ENCODE assay signal across 9 mouse cellular contexts in the genomic region with DNA sequence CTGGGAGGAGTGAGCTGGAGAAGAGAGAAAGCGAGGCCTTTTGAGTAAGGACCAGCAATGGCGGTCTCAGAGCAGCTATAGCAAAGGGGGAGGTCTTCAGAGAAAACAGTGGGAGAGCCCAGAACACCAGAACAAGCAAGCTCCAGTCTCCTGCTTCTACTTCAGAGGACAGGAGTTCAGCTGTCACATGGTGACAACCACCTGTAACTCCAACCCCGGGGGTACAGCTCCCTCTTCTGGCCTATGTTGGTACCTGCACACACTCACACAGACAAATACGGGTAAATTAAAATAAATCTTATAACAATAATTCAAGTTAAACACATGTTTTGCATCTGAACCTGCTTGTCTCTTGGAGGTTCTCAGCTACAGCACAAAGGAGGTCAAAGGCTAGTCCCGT. TPM values are rescaled to one million over a fixed set of nuclear protein-coding genes. Genes with fewer than 3 reads are reported as not detected.
DNase-seq lines count a peak whose midpoint lies in the region; TF ChIP-seq lines count a peak whose summit lies in the region.
"Had no signal": no experiment of that assay in that cellular context is flagged by ENCODE, and none has a peak within 500 bp of the region (broad histone marks: within the 10 kb centered on the region; RNA-seq: fewer than 3 reads in every experiment).

No protein-coding gene starts in this region.

- H3K27ac ChIP-seq in embryonic facial prominence, embryonic 10.5 days (replicated peaks) = no peak overlapping the region
- H3K27ac ChIP-seq: stomach, embryonic 15.5 days had no signal

- no peaks in the 10 kb centered on the region for H3K36me3 ChIP-seq in embryonic facial prominence, embryonic 10.5 days (replicated peaks)
- H3K36me3 ChIP-seq in myocyte (ENCODE audit: control insufficient read depth, insufficient read depth) = no peaks in the 10 kb centered on the region
- H3K36me3 ChIP-seq: stomach, embryonic 15.5 days had no signal

- TF ChIP-seq POLR2A in myocyte (IDR thresholded peaks at IDR 0.05; ENCODE audit: insufficient read length, low read depth) = no peak

- H3K4me1 ChIP-seq in embryonic facial prominence, embryonic 10.5 days = no peaks in the 10 kb centered on the region
- H3K4me1 ChIP-seq: stomach, embryonic 15.5 days had no signal

- DNase-seq in cerebellum, adult 9-11 months = peak; percentile 9
- no peak for DNase-seq in cerebellum, adult 8-10 months
- peak; percentile 25 for DNase-seq in ovary, postnatal 36 days (ENCODE audit: low spot score)
- DNase-seq in ovary, postnatal 14 days (ENCODE audit: low spot score) = no peak
- DNase-seq in embryonic facial prominence, embryonic 10.5 days (ENCODE audit: low spot score) = peak; percentile 66
- DNase-seq in kidney, postnatal 14 days = peak; percentile 45
- DNase-seq in right cerebral cortex, adult 2 months (ENCODE audit: low spot score in 2 of 2) = no peak

- no peaks in the 10 kb centered on the region for H3K27me3 ChIP-seq in embryonic facial prominence, embryonic 10.5 days (replicated peaks; ENCODE audit: low read depth, poor library complexity, severe bottlenecking)
- no peaks in the 10 kb centered on the region for H3K27me3 ChIP-seq in myocyte (ENCODE audit: control insufficient read depth, insufficient read depth, insufficient read length)
- H3K27me3 ChIP-seq: stomach, embryonic 15.5 days had no signal

- no peaks in the 10 kb centered on the region for H3K79me2 ChIP-seq in myocyte (ENCODE audit: control insufficient read depth, insufficient read depth)

- no peaks in the 10 kb centered on the region for H3K9me3 ChIP-seq in embryonic facial prominence, embryonic 10.5 days
- H3K9me3 ChIP-seq: stomach, embryonic 15.5 days had no signal

- H3K4me3 ChIP-seq in embryonic facial prominence, embryonic 10.5 days = no peak overlapping the region
- no peak overlapping the region for H3K4me3 ChIP-seq in myocyte
- H3K4me3 ChIP-seq: stomach, embryonic 15.5 days had no signal

- H3ac ChIP-seq in myocyte (ENCODE audit: control insufficient read depth, insufficient read length) = no peak overlapping the region

- no peak overlapping the region for H3K4me2 ChIP-seq in myocyte (ENCODE audit: low read depth)
- H3K4me2 ChIP-seq: stomach, embryonic 15.5 days had no signal

- whole genome bisulfite sequencing in embryonic facial prominence, embryonic 10.5 days = 21% methylated on average over 5 of the region's 5 CpGs

TF ChIP-seq in myocyte, 11 proteins besides CTCF, POLR2A, EP300 and RAD21:
- TF ChIP-seq MAX (IDR thresholded peaks at IDR 0.05; ENCODE audit: low read depth) (no peak), TCF3 (IDR thresholded peaks at IDR 0.05; ENCODE audit: insufficient read length, low read depth) (no peak), MYOD1 (IDR thresholded peaks at IDR 0.05; ENCODE audit: control insufficient read depth in 1 of 3, insufficient read length in 2 of 3, low read depth in 2 of 3) (peak in 1 of 3 experiments; percentile 38), USF1 (IDR thresholded peaks at IDR 0.05; ENCODE audit: low read depth) (peak; percentile 71), MYOG (IDR thresholded peaks at IDR 0.05; ENCODE audit: control insufficient read depth in 1 of 3, insufficient read depth in 1 of 3, insufficient read length in 2 of 3, low read depth in 2 of 3) (peak in 1 of 3 experiments; percentile 11), CEBPB (IDR thresholded peaks at IDR 0.05; ENCODE audit: insufficient read depth, poor library complexity, severe bottlenecking) (no peak)

RNA-seq across cellular contexts. Expression of gene Tcf23, which starts 29.8 kb away (rescaled TPM):
- polyA plus RNA-seq in embryonic facial prominence, embryonic 10.5 days (2016; fragmentation: Nextera tagmentation; extraction: Ambion mirVana) = not detected in 2 replicates
- polyA plus RNA-seq in myocyte (2012; fragmentation: generic; extraction: Trizol) = 0.62 TPM

RNA-seq across cellular contexts. Expression of gene Preb, which starts 38.1 kb away (rescaled TPM):
- polyA plus RNA-seq in embryonic facial prominence, embryonic 10.5 days (2016; fragmentation: Nextera tagmentation; extraction: Ambion mirVana) = 142 and 150 TPM in 2 replicates
- polyA plus RNA-seq in myocyte (2012; fragmentation: generic; extraction: Trizol) = 158 TPM

RNA-seq across cellular contexts. Expression of gene Atraid, which starts 49.8 kb away (rescaled TPM):
- polyA plus RNA-seq in embryonic facial prominence, embryonic 10.5 days (2016; fragmentation: Nextera tagmentation; extraction: Ambion mirVana) = 60.2 and 64.8 TPM in 2 replicates
- polyA plus RNA-seq in myocyte (2012; fragmentation: generic; extraction: Trizol) = 143 TPM

RNA-seq across cellular contexts. Expression of gene Slc5a6, which starts 50.4 kb away (rescaled TPM):
- 9.9 and 12.2 TPM in 2 replicates for polyA plus RNA-seq in embryonic facial prominence, embryonic 10.5 days (2016; fragmentation: Nextera tagmentation; extraction: Ambion mirVana)
- polyA plus RNA-seq in myocyte (2012; fragmentation: generic; extraction: Trizol) = 11.1 TPM

RNA-seq across cellular contexts. Expression of gene Cgref1, which starts 52.9 kb away (rescaled TPM):
- polyA plus RNA-seq in embryonic facial prominence, embryonic 10.5 days (2016; fragmentation: Nextera tagmentation; extraction: Ambion mirVana) = 2.2 and 3.2 TPM in 2 replicates
- 26.2 TPM for polyA plus RNA-seq in myocyte (2012; fragmentation: generic; extraction: Trizol)

Comparison
In these comparisons a context has a peak if more than half of its experiments do, and no peak if none do; other contexts are left out.
1. DNase-seq: peak in cerebellum, adult 9-11 months (single experiment), ovary, postnatal 36 days (single experiment), embryonic facial prominence, embryonic 10.5 days (single experiment) and kidney, postnatal 14 days (single experiment); none in cerebellum, adult 8-10 months (single experiment), ovary, postnatal 14 days (single experiment) and right cerebral cortex, adult 2 months (0 of 2).